ENCODE assay signal across 17 mouse cellular contexts in the genomic region with DNA sequence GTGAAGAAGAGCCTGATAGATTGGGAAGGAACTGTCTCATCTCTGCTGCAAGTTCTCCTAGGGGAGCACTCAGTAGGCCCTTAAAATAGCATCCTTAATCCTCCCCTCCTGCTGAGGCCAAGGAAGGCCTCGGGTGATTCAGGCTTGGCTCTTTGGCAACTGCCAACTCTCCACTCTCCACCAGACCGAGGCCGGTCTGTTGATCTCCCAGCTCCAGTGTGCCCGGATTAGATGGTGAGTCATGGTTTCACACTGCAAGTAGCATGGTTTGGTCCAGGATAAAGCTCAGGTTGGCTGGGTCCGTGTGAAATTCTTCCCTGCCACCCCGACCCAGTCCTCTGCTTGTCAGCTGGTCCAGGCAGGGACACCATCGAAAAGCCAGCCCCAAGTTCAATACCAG.
A peak's percentile ranks its signal among the peaks of the same experiment; 100 is the strongest.
DNase-seq lines count a peak whose midpoint lies in the region; ATAC-seq and TF ChIP-seq lines count a peak whose summit lies in the region.
"Had no signal": no experiment of that assay in that cellular context is flagged by ENCODE, and none has a peak within 500 bp of the region (broad histone marks: within the 10 kb centered on the region; RNA-seq: fewer than 3 reads in every experiment).

No protein-coding gene starts in this region.

- H3K9ac ChIP-seq in intestine, postnatal 0 days (ENCODE audit: low read depth, low read length) = no peak overlapping the region
- no peak overlapping the region for H3K9ac ChIP-seq in intestine, embryonic 15.5 days
- H3K9ac ChIP-seq: limb, embryonic 12.5 days; liver, embryonic 15.5 days; midbrain, embryonic 12.5 days had no signal

- no peak for TF ChIP-seq CTCF in intestine, postnatal 0 days (IDR thresholded peaks at IDR 0.05; ENCODE audit: low read depth)

- peak; percentile 49 for DNase-seq in adrenal gland, adult 2 months
- DNase-seq in adrenal gland, postnatal 4 days (ENCODE audit: low spot score in 2 of 2) = no peak
- peak; percentile 86 for DNase-seq in NIH3T3 (ENCODE audit: low read depth)
- DNase-seq in cerebellum, adult 9-10 months = peak; percentile 52
- peak; percentile 34 for DNase-seq in gastrocnemius, postnatal 10 days
- no peak for DNase-seq in spleen, postnatal 36 days (ENCODE audit: low spot score in 2 of 2)
- DNase-seq: kidney, adult 18-20 months; kidney, postnatal 25 days; lung, postnatal 14 days; right cerebral cortex, postnatal 25 days had no signal

- H3K27me3 ChIP-seq in intestine, postnatal 0 days (replicated peaks; ENCODE audit: control insufficient read depth, insufficient read depth, low read length) = no peaks in the 10 kb centered on the region
- no peaks in the 10 kb centered on the region for H3K27me3 ChIP-seq in intestine, embryonic 15.5 days (replicated peaks)
- H3K27me3 ChIP-seq: liver, embryonic 15.5 days; midbrain, embryonic 12.5 days had no signal

- 85% methylated on average over 7 of the region's 7 CpGs for WGBS in intestine, postnatal 0 days
- WGBS in intestine, embryonic 15.5 days = 87% methylated on average over 7 of the region's 7 CpGs

- no peak overlapping the region for H3K27ac ChIP-seq in intestine, postnatal 0 days (ENCODE audit: low read depth, low read length)
- H3K27ac ChIP-seq in intestine, embryonic 15.5 days = no peak overlapping the region
- H3K27ac ChIP-seq: heart, adult 2 months; limb, embryonic 12.5 days; liver, embryonic 15.5 days; midbrain, embryonic 12.5 days had no signal

- ATAC-seq in intestine, postnatal 0 days = no peak
- no peak for ATAC-seq in intestine, embryonic 15.5 days

- H3K4me1 ChIP-seq in intestine, postnatal 0 days (replicated peaks; ENCODE audit: control insufficient read depth, insufficient read depth, low read length) = no peaks in the 10 kb centered on the region
- no peaks in the 10 kb centered on the region; the same call in 1 of the 2 replicates for H3K4me1 ChIP-seq in intestine, embryonic 15.5 days (replicated peaks)
- H3K4me1 ChIP-seq: liver, embryonic 15.5 days; midbrain, embryonic 12.5 days had no signal

- H3K9me3 ChIP-seq in intestine, postnatal 0 days (ENCODE audit: control insufficient read depth) = no peaks in the 10 kb centered on the region
- no peaks in the 10 kb centered on the region for H3K9me3 ChIP-seq in intestine, embryonic 15.5 days
- H3K9me3 ChIP-seq: limb, embryonic 12.5 days; liver, embryonic 15.5 days; midbrain, embryonic 12.5 days had no signal

- no peak overlapping the region for H3K4me2 ChIP-seq in intestine, postnatal 0 days (replicated peaks; ENCODE audit: low read depth)
- no peak overlapping the region for H3K4me2 ChIP-seq in intestine, embryonic 15.5 days (replicated peaks)
- H3K4me2 ChIP-seq: limb, embryonic 12.5 days; liver, embryonic 15.5 days; midbrain, embryonic 12.5 days had no signal

- no peak overlapping the region for H3K4me3 ChIP-seq in intestine, postnatal 0 days (ENCODE audit: low read depth, low read length)
- no peak overlapping the region for H3K4me3 ChIP-seq in intestine, embryonic 15.5 days (replicated peaks)
- H3K4me3 ChIP-seq: erythroblast, embryonic 14.5 days; heart, adult 2 months; limb, embryonic 12.5 days; liver, embryonic 15.5 days; midbrain, embryonic 12.5 days had no signal

- H3K36me3 ChIP-seq in intestine, postnatal 0 days (ENCODE audit: control insufficient read depth, insufficient read depth) = no peaks in the 10 kb centered on the region
- H3K36me3 ChIP-seq in intestine, embryonic 15.5 days = no peaks in the 10 kb centered on the region
- H3K36me3 ChIP-seq: limb, embryonic 12.5 days; liver, embryonic 15.5 days; midbrain, embryonic 12.5 days had no signal

Comparison
In these comparisons a context has a peak if more than half of its experiments do, and no peak if none do; other contexts are left out.
1. DNase-seq: peak in adrenal gland, adult 2 months (single experiment), NIH3T3 (single experiment), cerebellum, adult 9-10 months (single experiment) and gastrocnemius, postnatal 10 days (single experiment); none in adrenal gland, postnatal 4 days (0 of 2) and spleen, postnatal 36 days (0 of 2).